Mouse (Mus musculus): ENCODE results near the gene Map2k5.

DNA sequence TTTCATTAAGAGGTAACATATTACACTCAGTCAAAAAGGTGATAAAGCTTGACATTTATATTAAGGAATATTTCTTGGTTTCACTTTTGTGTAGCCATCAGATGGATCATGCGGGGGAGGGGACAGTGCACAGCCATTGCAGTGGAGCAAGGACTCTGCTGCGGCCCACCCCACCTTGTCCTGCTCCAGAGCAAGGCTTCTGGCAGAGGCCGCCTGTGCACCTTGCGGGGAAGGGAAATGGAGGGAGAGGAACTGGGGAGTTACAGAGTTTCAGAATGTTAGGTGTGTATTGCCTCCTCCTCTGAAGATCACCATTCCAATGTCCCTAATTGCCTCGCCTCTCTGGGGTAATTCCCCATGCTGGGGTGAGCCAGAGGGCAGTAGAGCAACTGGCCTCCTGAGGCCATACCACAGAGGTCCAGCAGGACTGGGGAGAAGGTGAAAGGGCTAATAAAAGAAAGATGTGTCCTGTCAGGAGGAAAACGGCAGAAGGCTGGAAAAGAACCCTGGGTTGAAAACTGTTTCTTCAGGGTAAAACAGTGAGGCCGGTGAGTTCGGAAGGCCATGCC lies 181.5 kb downstream of the Map2k5 start:
- TF ChIP-seq CTCF (IDR thresholded peaks at IDR 0.05; ENCODE audit: borderline replicate concordance, insufficient read depth, low read length) (no peak), POLR2A (IDR thresholded peaks at IDR 0.05; ENCODE audit: low read depth, low read length) (no peak)
